Mouse (Mus musculus) heart, embryonic 10.5 days (tissue): ENCODE data around the gene Astn2. TPM values are rescaled to one million over a fixed set of nuclear protein-coding genes. Genes with fewer than 3 reads are reported as not detected.

Experiments
- DNase-seq: peaks from one replicate; pipeline ENCODE4 v3.0.0-alpha.2; 2017; ENCODE audit warnings: low spot score
- H3K27ac ChIP-seq: fragments of 300-500 bp; sonication (generic); 2 replicates; pipeline ENCODE4 v1.5.1; 2016; ENCODE audit warnings: mild to moderate bottlenecking
- H3K27me3 ChIP-seq: fragments of 300-500 bp; sonication (generic); 2 replicates; pipeline ENCODE4 v1.6.1; 2016; ENCODE audit warnings: mild to moderate bottlenecking; ENCODE audit not compliant: poor library complexity, insufficient read depth, severe bottlenecking
- H3K36me3 ChIP-seq: fragments of 300-500 bp; sonication (generic); 2 replicates; pipeline ENCODE4 v1.6.1; 2016; ENCODE audit warnings: mild to moderate bottlenecking, moderate library complexity
- H3K4me1 ChIP-seq: fragments of 300-500 bp; sonication (generic); 2 replicates; pipeline ENCODE4 v1.6.1; 2016; ENCODE audit warnings: mild to moderate bottlenecking
- H3K4me3 ChIP-seq: fragments of 300-500 bp; sonication (generic); 2 replicates; pipeline ENCODE4 v1.5.1; 2016; ENCODE audit warnings: mild to moderate bottlenecking, moderate library complexity
- H3K9me3 ChIP-seq: fragments of 300-500 bp; sonication (generic); 2 replicates; pipeline ENCODE4 v1.6.1; 2016; ENCODE audit warnings: mild to moderate bottlenecking, moderate library complexity
- WGBS: fragments of 180-500 bp; shearing (Covaris S2); methylation state at CpG from one replicate; pipeline ENCODE4 v1.1.7; 2016; 5-methylcytosine and 5-hydroxymethylcytosine counted together
- polyA plus RNA-seq: library from polyadenylated mRNA; unstranded; fragments of >200 nt; fragmentation: Nextera tagmentation; extraction: Ambion mirVana; gene quantifications from 2 replicates; pipeline ENCODE4 v1.2.1, GENCODE M21; 2016

Gene Astn2
- polyA plus RNA-seq, 1 experiment from 2014 or later = 0.18 TPM

- no peaks in the 10 kb centered on the region for H3K27me3 ChIP-seq
- H3K36me3 ChIP-seq = no peaks in the 10 kb centered on the region
- H3K4me3 ChIP-seq = no peak overlapping the region
- H3K4me1 ChIP-seq = no peaks in the 10 kb centered on the region
- 73% methylated on average over 3 of the region's 3 CpGs for WGBS
- no peak overlapping the region for H3K27ac ChIP-seq
- H3K9me3 ChIP-seq = no peaks in the 10 kb centered on the region
- DNase-seq = no peak
Measured at GRCm38 (mm10) chr4:65976251-65976650, 428.2 kb downstream of the Astn2 start.

DNA sequence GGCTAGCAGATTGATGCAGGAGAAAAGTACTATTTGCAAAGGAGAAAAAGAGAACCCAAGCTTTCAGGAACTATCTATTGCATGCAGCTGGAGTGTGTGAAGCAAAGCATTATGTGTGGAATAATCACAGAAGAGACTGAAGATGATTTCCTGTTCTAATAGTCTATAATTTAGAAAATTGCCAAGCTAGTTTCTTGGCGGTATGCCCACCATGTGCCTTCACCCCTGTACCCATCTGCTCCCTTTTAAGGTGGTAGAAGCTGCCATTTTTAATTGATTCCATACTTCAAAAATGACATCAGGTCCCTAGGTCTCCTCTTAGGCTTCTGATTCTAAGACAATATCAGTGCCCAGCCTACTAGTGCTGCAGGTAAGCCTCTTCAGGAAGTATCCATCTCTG is 432.0 kb downstream of the Astn2 start:
- WGBS = 56% methylated on average over 1 of the region's 1 CpGs
- Histone ChIP-seq H3K27ac (no peak overlapping the region), H3K36me3 (no peaks in the 10 kb centered on the region), H3K27me3 (no peaks in the 10 kb centered on the region), H3K4me3 (no peak overlapping the region), H3K4me1 (no peaks in the 10 kb centered on the region), H3K9me3 (no peaks in the 10 kb centered on the region)
- no peak for DNase-seq

DNA sequence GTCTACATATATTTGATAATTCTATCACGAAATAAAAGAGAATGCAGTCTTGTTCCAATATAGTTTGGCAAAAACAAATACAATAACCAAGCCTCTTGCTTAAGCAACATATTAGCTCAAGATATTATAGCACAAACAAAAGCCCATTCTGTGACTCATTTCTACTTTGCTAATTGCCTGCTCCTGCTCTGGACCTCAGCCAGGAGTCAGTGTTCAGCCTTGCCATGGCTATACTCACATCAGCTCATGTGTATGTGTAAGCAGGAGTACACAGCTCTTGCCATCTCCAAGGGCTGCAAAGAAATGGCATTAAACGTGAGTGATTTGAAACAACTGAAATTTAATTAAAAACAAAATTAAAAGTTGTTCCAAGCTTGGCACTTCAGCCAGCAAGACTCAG is 435.1 kb downstream of the Astn2 start:
- 67% methylated on average over 2 of the region's 2 CpGs for WGBS
- H3K4me3 ChIP-seq = no peak overlapping the region
- H3K27me3 ChIP-seq = no peaks in the 10 kb centered on the region
- H3K27ac ChIP-seq = no peak overlapping the region
- H3K36me3 ChIP-seq = no peaks in the 10 kb centered on the region
- no peaks in the 10 kb centered on the region for H3K4me1 ChIP-seq
- no peak for DNase-seq
- H3K9me3 ChIP-seq = no peaks in the 10 kb centered on the region

- Histone ChIP-seq H3K27me3 (no peaks in the 10 kb centered on the region), H3K4me1 (no peaks in the 10 kb centered on the region), H3K9me3 (no peaks in the 10 kb centered on the region), H3K4me3 (no peak overlapping the region), H3K36me3 (no peaks in the 10 kb centered on the region), H3K27ac (no peak overlapping the region)
- 66% methylated on average over 3 of the region's 3 CpGs for WGBS
- no peak for DNase-seq
Measured at GRCm38 (mm10) chr4:65964604-65965003, 439.8 kb downstream of the Astn2 start.

DNA sequence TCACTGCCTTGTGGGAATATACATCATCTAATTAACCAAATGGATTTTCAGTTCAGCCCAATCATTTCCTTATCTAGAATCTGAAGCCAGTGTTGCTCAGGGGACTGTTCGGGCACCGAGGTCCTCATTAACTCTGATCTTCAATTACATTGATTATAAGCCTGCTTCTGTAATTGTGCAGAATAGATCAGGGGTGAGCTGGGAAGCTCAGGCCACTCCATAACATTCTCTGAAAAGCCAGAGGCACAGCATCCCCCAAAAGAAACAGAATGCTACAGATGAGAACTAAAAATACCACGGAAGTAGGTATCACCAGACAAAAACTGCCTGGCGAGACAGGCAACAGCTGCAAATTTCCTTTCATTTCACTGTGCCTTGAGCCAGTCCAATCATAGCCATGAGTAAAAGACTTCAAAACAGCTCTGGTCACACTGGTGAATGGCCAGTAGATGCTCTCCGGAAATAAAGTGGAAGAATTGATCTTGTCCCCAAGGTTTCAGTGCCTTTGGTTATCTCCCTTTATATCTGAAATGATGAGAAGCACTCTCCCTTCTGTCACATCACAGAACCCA is 445.1 kb downstream of the Astn2 start:
- Histone ChIP-seq H3K4me1 (no peaks in the 10 kb centered on the region), H3K4me3 (no peak overlapping the region), H3K27me3 (no peaks in the 10 kb centered on the region), H3K36me3 (no peaks in the 10 kb centered on the region), H3K9me3 (no peaks in the 10 kb centered on the region), H3K27ac (no peak overlapping the region)
- WGBS = 84% methylated on average over 5 of the region's 5 CpGs
- no peak for DNase-seq

- Histone ChIP-seq H3K27me3 (no peaks in the 10 kb centered on the region), H3K4me3 (no peak overlapping the region), H3K27ac (no peak overlapping the region), H3K9me3 (no peaks in the 10 kb centered on the region), H3K36me3 (no peaks in the 10 kb centered on the region), H3K4me1 (no peaks in the 10 kb centered on the region)
- WGBS = 79% methylated on average over 5 of the region's 5 CpGs
- no peak for DNase-seq
Measured at GRCm38 (mm10) chr4:65958369-65959187, 445.8 kb downstream of the Astn2 start.

DNA sequence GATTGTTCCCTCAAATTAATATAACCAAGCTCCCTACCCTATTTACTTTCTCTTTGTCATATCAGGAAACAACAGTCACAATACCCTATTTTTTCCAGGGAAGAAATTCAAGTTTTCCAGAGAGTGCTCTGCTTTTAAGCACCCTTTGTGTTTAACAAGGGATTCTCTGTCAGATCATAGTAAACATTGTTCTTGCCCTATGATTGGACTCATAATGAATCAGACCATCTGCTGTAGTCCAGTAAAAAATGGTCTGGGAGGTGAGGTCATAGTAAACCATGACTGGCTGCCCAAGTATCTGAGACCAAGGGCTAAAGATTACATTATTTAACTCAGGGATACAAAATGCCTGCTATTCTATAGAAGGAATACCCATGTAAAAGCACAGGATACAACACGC is 452.5 kb downstream of the Astn2 start:
- Histone ChIP-seq H3K9me3 (no peaks in the 10 kb centered on the region), H3K27ac (no peak overlapping the region), H3K36me3 (no peaks in the 10 kb centered on the region), H3K4me1 (no peaks in the 10 kb centered on the region), H3K4me3 (no peak overlapping the region), H3K27me3 (no peaks in the 10 kb centered on the region)
- WGBS = 87% methylated on average over 1 of the region's 1 CpGs
- DNase-seq = no peak

GRCm38 (mm10) chr4:65947141-65947649 is 457.2 kb downstream of the Astn2 start:
- Histone ChIP-seq H3K9me3 (no peaks in the 10 kb centered on the region), H3K4me3 (no peak overlapping the region), H3K27me3 (no peaks in the 10 kb centered on the region), H3K4me1 (no peaks in the 10 kb centered on the region), H3K36me3 (no peaks in the 10 kb centered on the region), H3K27ac (no peak overlapping the region)
- 82% methylated on average over 3 of the region's 3 CpGs for WGBS
- no peak for DNase-seq

GRCm38 (mm10) chr4:65946021-65946420 is 458.4 kb downstream of the Astn2 start:
- WGBS = 79% methylated on average over 2 of the region's 2 CpGs

DNA sequence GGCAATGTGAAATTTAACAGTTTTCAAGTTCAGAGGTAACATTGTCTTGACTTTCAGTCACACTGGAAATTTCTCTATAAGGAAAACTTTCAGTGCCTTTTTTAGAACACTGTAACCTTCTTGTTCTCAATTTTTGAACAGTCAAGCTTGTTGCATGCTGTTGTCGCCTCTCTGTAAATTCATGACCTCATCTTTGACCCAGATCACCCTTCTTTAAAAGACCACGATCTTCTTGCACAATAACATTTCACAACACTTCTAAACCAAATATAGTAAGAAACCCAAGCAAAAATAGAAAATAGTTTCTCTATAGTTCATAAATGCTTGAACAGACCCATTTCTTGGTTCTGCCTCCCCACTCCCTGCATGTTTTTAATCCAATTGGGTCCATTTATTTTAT is 473.5 kb downstream of the Astn2 start:
- 73% methylated on average over 2 of the region's 2 CpGs for WGBS
- Histone ChIP-seq H3K36me3 (no peaks in the 10 kb centered on the region), H3K27me3 (no peaks in the 10 kb centered on the region), H3K4me3 (no peak overlapping the region), H3K27ac (no peak overlapping the region), H3K4me1 (no peaks in the 10 kb centered on the region), H3K9me3 (no peaks in the 10 kb centered on the region)
- no peak for DNase-seq

More at GRCm38 (mm10) chr4:65946021-65946420, 458.4 kb downstream of the Astn2 start:
- Histone ChIP-seq H3K27me3 (no peaks in the 10 kb centered on the region), H3K4me3 (no peak overlapping the region), H3K4me1 (no peaks in the 10 kb centered on the region), H3K27ac (no peak overlapping the region), H3K9me3 (no peaks in the 10 kb centered on the region), H3K36me3 (no peaks in the 10 kb centered on the region)
- DNase-seq = no peak

GRCm38 (mm10) chr4:65920294-65920693 is 484.1 kb downstream of the Astn2 start:
- H3K36me3 ChIP-seq = no peaks in the 10 kb centered on the region
- H3K27me3 ChIP-seq = no peaks in the 10 kb centered on the region
- DNase-seq = no peak
- H3K27ac ChIP-seq = no peak overlapping the region
- no peak overlapping the region for H3K4me3 ChIP-seq
- H3K9me3 ChIP-seq = no peaks in the 10 kb centered on the region
- no peaks in the 10 kb centered on the region for H3K4me1 ChIP-seq
- 73% methylated on average over 1 of the region's 1 CpGs for WGBS

DNA sequence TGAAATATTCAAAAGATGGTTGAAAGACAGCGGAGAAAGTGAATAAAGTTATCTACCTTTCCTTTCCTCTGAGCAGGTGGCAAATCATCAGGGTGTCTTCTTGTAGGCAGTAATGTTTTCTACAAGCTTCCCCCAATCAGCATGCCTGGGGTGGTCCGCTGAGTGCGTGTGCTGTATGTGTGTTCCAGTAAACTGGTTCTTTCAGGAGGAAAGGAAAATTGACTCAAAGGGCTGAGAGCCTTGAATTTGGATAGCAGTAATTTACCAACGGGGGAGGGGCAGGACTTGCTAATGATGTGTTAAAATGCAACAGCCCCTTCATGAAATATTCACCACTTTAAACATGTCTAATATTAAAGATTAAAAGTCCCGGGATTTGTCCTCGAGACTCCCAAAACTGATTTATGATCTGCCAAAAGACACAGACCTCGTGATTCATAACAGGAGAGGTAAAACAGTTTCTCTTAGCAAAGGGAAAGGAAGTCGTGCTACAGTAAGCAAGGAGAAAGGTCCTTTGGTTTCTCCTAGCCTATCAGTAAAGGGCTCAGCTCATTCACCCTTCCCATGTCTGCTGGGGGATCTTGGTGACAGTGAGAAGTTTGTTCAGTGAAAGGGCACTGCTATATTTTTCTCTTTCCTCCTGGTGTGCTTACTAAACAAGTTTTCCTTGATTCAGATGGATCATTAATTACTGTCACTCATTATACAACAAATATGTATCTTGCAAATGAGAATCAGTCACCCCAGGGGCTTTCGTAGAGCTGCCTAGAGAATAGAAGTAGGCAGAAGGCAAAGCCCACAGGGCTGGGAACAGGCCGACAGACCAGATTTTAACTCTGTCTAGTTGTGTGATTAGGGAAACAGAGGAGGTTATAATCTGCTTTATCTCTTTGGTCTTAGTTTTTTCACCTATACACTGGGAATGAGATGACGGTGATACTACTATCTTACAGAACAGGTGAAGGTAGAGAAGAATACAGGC is 488.1 kb downstream of the Astn2 start:
- DNase-seq = no peak
- WGBS = 67% methylated on average over 11 of the region's 11 CpGs
- no peak overlapping the region for H3K4me3 ChIP-seq

More for the DNA sequence above, 488.1 kb downstream of the Astn2 start:
- no peaks in the 10 kb centered on the region for H3K9me3 ChIP-seq
- no peaks in the 10 kb centered on the region for H3K4me1 ChIP-seq
- no peaks in the 10 kb centered on the region for H3K36me3 ChIP-seq
- no peak overlapping the region for H3K27ac ChIP-seq
- no peaks in the 10 kb centered on the region for H3K27me3 ChIP-seq
